Mouse (Mus musculus) embryonic facial prominence, embryonic 10.5 days (tissue): ENCODE results near the gene Cep57l1. TPM values are rescaled to one million over a fixed set of nuclear protein-coding genes. Genes with fewer than 3 reads are reported as not detected.

Experiments used
- DNase-seq: peaks from one replicate; pipeline ENCODE4 v3.0.0-alpha.2; 2017; ENCODE audit warnings: low spot score
- H3K27ac ChIP-seq: fragments of 300-500 bp; sonication (generic); replicated peaks from 2 replicates; pipeline ENCODE4 v1.5.1; 2016; ENCODE audit warnings: mild to moderate bottlenecking
- H3K27me3 ChIP-seq: fragments of 300-500 bp; sonication (generic); replicated peaks from 2 replicates; pipeline ENCODE4 v1.6.1; 2016; ENCODE audit warnings: low read depth, mild to moderate bottlenecking; ENCODE audit not compliant: poor library complexity, severe bottlenecking
- H3K36me3 ChIP-seq: fragments of 300-500 bp; sonication (generic); replicated peaks from 2 replicates; pipeline ENCODE4 v1.6.1; 2016; ENCODE audit warnings: mild to moderate bottlenecking, moderate library complexity
- H3K4me1 ChIP-seq: fragments of 300-500 bp; sonication (generic); 2 replicates; pipeline ENCODE4 v1.6.1; 2016
- H3K4me3 ChIP-seq: fragments of 300-500 bp; sonication (generic); 2 replicates; pipeline ENCODE4 v1.5.1; 2016; ENCODE audit warnings: mild to moderate bottlenecking, moderate library complexity
- H3K9me3 ChIP-seq: fragments of 300-500 bp; sonication (generic); 2 replicates; pipeline ENCODE4 v1.6.1; 2016; ENCODE audit warnings: mild to moderate bottlenecking
- WGBS: fragments of 180-500 bp; shearing (Covaris S2); methylation state at CpG from one replicate; pipeline ENCODE4 v1.1.7; 2016; 5-methylcytosine and 5-hydroxymethylcytosine counted together
- polyA plus RNA-seq: library from polyadenylated mRNA; unstranded; fragments of >200 nt; fragmentation: Nextera tagmentation; extraction: Ambion mirVana; gene quantifications from 2 replicates; pipeline ENCODE4 v1.2.1, GENCODE M21; 2016

The Cep57l1 gene
- polyA plus RNA-seq, 1 experiment from 2014 or later = 24.1 TPM

- Histone ChIP-seq H3K27ac (peak overlapping the region; percentile 95), H3K4me1 (peaks cover 37% of the 10 kb centered on the region), H3K36me3 (no peaks in the 10 kb centered on the region), H3K4me3 (peak overlapping the region; percentile 86), H3K9me3 (no peaks in the 10 kb centered on the region), H3K27me3 (no peaks in the 10 kb centered on the region)
- DNase-seq = no peak
- WGBS = 1% methylated on average over 36 of the region's 36 CpGs
Measured at GRCm38 (mm10) chr10:41810564-41811455, 1.1 kb upstream of the Cep57l1 start.

- no peaks in the 10 kb centered on the region for H3K36me3 ChIP-seq
- no peaks in the 10 kb centered on the region for H3K27me3 ChIP-seq
- no peaks in the 10 kb centered on the region for H3K9me3 ChIP-seq
- H3K4me3 ChIP-seq = peak overlapping the region; percentile 86
- 4% methylated on average over 25 of the region's 25 CpGs for WGBS
- peaks cover 35% of the 10 kb centered on the region for H3K4me1 ChIP-seq
- peak overlapping the region; percentile 95 for H3K27ac ChIP-seq
- DNase-seq = peak; percentile 86
Measured at GRCm38 (mm10) chr10:41809080-41809770, 446 bp downstream of the Cep57l1 start.

GRCm38 (mm10) chr10:41805729-41806355 lies 3.8 kb downstream of the Cep57l1 start:
- Histone ChIP-seq H3K27ac (no peak overlapping the region), H3K36me3 (peaks cover 27% of the 10 kb centered on the region), H3K27me3 (no peaks in the 10 kb centered on the region), H3K4me1 (peaks cover 6% of the 10 kb centered on the region; the same call in 1 of the 2 replicates), H3K4me3 (no peak overlapping the region), H3K9me3 (peaks cover 22% of the 10 kb centered on the region)
- DNase-seq = no peak
- 86% methylated on average over 2 of the region's 2 CpGs for WGBS

GRCm38 (mm10) chr10:41804711-41805110 lies 5.0 kb downstream of the Cep57l1 start:
- H3K36me3 ChIP-seq = peaks cover 38% of the 10 kb centered on the region
- 90% methylated on average over 3 of the region's 3 CpGs for WGBS

GRCm38 (mm10) chr10:41803467-41803866 lies 6.2 kb downstream of the Cep57l1 start:
- H3K36me3 ChIP-seq = peaks cover 51% of the 10 kb centered on the region
- no peak for DNase-seq
- H3K4me3 ChIP-seq = no peak overlapping the region
- H3K27me3 ChIP-seq = no peaks in the 10 kb centered on the region
- H3K9me3 ChIP-seq = peaks cover 32% of the 10 kb centered on the region
- 94% methylated on average over 8 of the region's 8 CpGs for WGBS
- H3K4me1 ChIP-seq = no peaks in the 10 kb centered on the region
- no peak overlapping the region for H3K27ac ChIP-seq

More at GRCm38 (mm10) chr10:41804711-41805110, 5.0 kb downstream of the Cep57l1 start:
- peaks cover 26% of the 10 kb centered on the region for H3K9me3 ChIP-seq
- 0 out of 2 replicates have a peak, but pooled peaks cover 3% of the 10 kb centered on the region for H3K4me1 ChIP-seq
- H3K27ac ChIP-seq = no peak overlapping the region
- H3K4me3 ChIP-seq = no peak overlapping the region
- DNase-seq = no peak
- no peaks in the 10 kb centered on the region for H3K27me3 ChIP-seq

GRCm38 (mm10) chr10:41797253-41797652 lies 12.4 kb downstream of the Cep57l1 start:
- DNase-seq = no peak
- H3K36me3 ChIP-seq = peaks cover 69% of the 10 kb centered on the region

GRCm38 (mm10) chr10:41792375-41792774 lies 17.3 kb downstream of the Cep57l1 start:
- peaks cover 24% of the 10 kb centered on the region for H3K36me3 ChIP-seq
- no peak overlapping the region for H3K27ac ChIP-seq
- no peaks in the 10 kb centered on the region for H3K27me3 ChIP-seq
- H3K9me3 ChIP-seq = peaks cover 16% of the 10 kb centered on the region
- WGBS = 91% methylated on average over 6 of the region's 6 CpGs
- no peaks in the 10 kb centered on the region for H3K4me1 ChIP-seq
- no peak overlapping the region for H3K4me3 ChIP-seq
- no peak for DNase-seq

More at GRCm38 (mm10) chr10:41797253-41797652, 12.4 kb downstream of the Cep57l1 start:
- Histone ChIP-seq H3K4me3 (no peak overlapping the region), H3K4me1 (no peaks in the 10 kb centered on the region), H3K9me3 (peaks cover 39% of the 10 kb centered on the region), H3K27me3 (no peaks in the 10 kb centered on the region), H3K27ac (no peak overlapping the region)
- WGBS = 96% methylated on average over 8 of the region's 8 CpGs

GRCm38 (mm10) chr10:41767254-41767653 lies 42.4 kb downstream of the Cep57l1 start:
- H3K9me3 ChIP-seq = no peaks in the 10 kb centered on the region
- H3K4me3 ChIP-seq = no peak overlapping the region
- no peaks in the 10 kb centered on the region for H3K4me1 ChIP-seq
- WGBS = 94% methylated on average over 6 of the region's 6 CpGs
- no peaks in the 10 kb centered on the region for H3K27me3 ChIP-seq
- no peaks in the 10 kb centered on the region for H3K36me3 ChIP-seq
- DNase-seq = no peak
- H3K27ac ChIP-seq = no peak overlapping the region

- H3K9me3 ChIP-seq = no peaks in the 10 kb centered on the region
- no peak for DNase-seq
- H3K4me1 ChIP-seq = no peaks in the 10 kb centered on the region
- no peaks in the 10 kb centered on the region for H3K27me3 ChIP-seq
- H3K27ac ChIP-seq = no peak overlapping the region
- H3K36me3 ChIP-seq = no peaks in the 10 kb centered on the region
- H3K4me3 ChIP-seq = no peak overlapping the region
- WGBS = 75% methylated on average over 4 of the region's 4 CpGs
Measured at GRCm38 (mm10) chr10:41766280-41766679, 43.4 kb downstream of the Cep57l1 start.

GRCm38 (mm10) chr10:41765586-41765985 lies 44.1 kb downstream of the Cep57l1 start:
- Histone ChIP-seq H3K4me1 (no peaks in the 10 kb centered on the region), H3K27me3 (no peaks in the 10 kb centered on the region), H3K9me3 (no peaks in the 10 kb centered on the region), H3K36me3 (no peaks in the 10 kb centered on the region), H3K4me3 (no peak overlapping the region), H3K27ac (no peak overlapping the region)
- DNase-seq = no peak
- WGBS = 95% methylated on average over 4 of the region's 4 CpGs

GRCm38 (mm10) chr10:41763741-41764385 lies 45.8 kb downstream of the Cep57l1 start:
- Histone ChIP-seq H3K4me1 (peaks cover 3% of the 10 kb centered on the region), H3K36me3 (no peaks in the 10 kb centered on the region), H3K9me3 (no peaks in the 10 kb centered on the region), H3K27ac (no peak overlapping the region), H3K4me3 (no peak overlapping the region), H3K27me3 (no peaks in the 10 kb centered on the region)
- DNase-seq = no peak
- 82% methylated on average over 3 of the region's 3 CpGs for WGBS

GRCm38 (mm10) chr10:41760866-41761265 lies 48.8 kb downstream of the Cep57l1 start:
- 53% methylated on average over 3 of the region's 3 CpGs for WGBS
- Histone ChIP-seq H3K4me1 (peaks cover 10% of the 10 kb centered on the region), H3K36me3 (no peaks in the 10 kb centered on the region), H3K27me3 (no peaks in the 10 kb centered on the region), H3K9me3 (no peaks in the 10 kb centered on the region), H3K4me3 (no peak overlapping the region), H3K27ac (no peak overlapping the region)
- DNase-seq = no peak
